Mouse (Mus musculus) small intestine, adult 2 months (tissue): ENCODE data around the gene Sgpl1.

Experiments used
- CTCF ChIP-seq: fragments of 200-500 bp; IDR thresholded peaks from 2 replicates; pipeline ENCODE4 v1.5.1; 2012; ENCODE audit warnings: low read depth, mild to moderate bottlenecking, control low read depth, inconsistent platforms, low read length, moderate library complexity, mixed read lengths; ENCODE audit not compliant: insufficient replicate concordance, insufficient read length; ENCODE audit errors: extremely low read depth
- POLR2A ChIP-seq: fragments of 200-500 bp; IDR thresholded peaks from 2 replicates; pipeline ENCODE4 v1.6.1; 2012; ENCODE audit warnings: low read depth, mild to moderate bottlenecking, control low read depth, inconsistent platforms, low read length, moderate library complexity

DNA sequence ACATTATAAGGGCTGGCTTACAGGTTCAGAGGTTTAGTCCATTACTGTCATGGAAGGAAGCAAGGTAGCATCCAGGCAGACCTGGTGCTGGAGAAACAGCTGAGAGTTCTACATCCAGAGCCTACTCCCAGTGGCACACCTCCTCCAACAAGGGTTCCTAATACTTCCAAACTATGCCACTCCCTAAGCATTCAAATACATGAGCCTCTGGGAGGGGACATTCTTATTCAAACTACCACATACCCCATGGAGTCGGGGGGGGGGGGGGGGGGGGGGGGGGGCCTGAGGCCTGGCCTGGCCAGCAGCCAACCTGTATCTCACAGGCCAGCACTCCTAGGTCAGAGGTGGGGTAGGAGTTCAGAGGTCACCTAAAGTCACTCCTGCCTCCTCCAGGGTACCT, 88.4 kb downstream of the Sgpl1 start:
- TF ChIP-seq CTCF (no peak), POLR2A (no peak)
